Mouse (Mus musculus) C2C12 (cell line): ENCODE results near the gene Ckap2.

Experiments
- CEBPB ChIP-seq: IDR thresholded peaks from one replicate; pipeline ENCODE4 v1.6.1; 2011; ENCODE audit warnings: low read depth, mild to moderate bottlenecking, control low read depth, moderate library complexity
- CTCF ChIP-seq: IDR thresholded peaks from one replicate; pipeline ENCODE4 v1.5.1; 2011; ENCODE audit not compliant: control insufficient read depth, insufficient read depth, insufficient read length
- FOSL1 ChIP-seq: IDR thresholded peaks from one replicate; pipeline ENCODE4 v1.8.0; 2011; ENCODE audit warnings: mild to moderate bottlenecking, low read length; ENCODE audit not compliant: poor library complexity, insufficient read depth, severe bottlenecking
- MAX ChIP-seq: IDR thresholded peaks from one replicate; pipeline ENCODE4 v1.6.1; 2011; ENCODE audit warnings: mild to moderate bottlenecking, control low read depth
- USF1 ChIP-seq: IDR thresholded peaks from one replicate; pipeline ENCODE4 v1.6.1; 2011; ENCODE audit warnings: low read depth, mild to moderate bottlenecking, control low read depth, moderate library complexity

GRCm38 (mm10) chr8:22148367-22148740 lies 37.3 kb downstream of the Ckap2 start:
- TF ChIP-seq CTCF (no peak), USF1 (no peak), CEBPB (no peak), MAX (no peak), FOSL1 (no peak)
